Mouse (Mus musculus): ENCODE measurements around the gene Mapk1ip1l. TPM values are rescaled to one million over a fixed set of nuclear protein-coding genes. Genes with fewer than 3 reads are reported as not detected.
"Not testable (repeated sequence)": the region's sequence is repeated elsewhere in the genome, so short reads cannot be mapped to it uniquely, and the experiment has no call there.

Mapk1ip1l gene
- polyA plus RNA-seq, 1 experiment from 2014 or later = 65.1 TPM

- WGBS (ENCODE audit: insufficient replicate concordance) = 96% methylated on average over 18 of the region's 18 CpGs
- H3K4me2 ChIP-seq = no peak overlapping the region
- peaks cover 19% of the 10 kb centered on the region for H3K36me3 ChIP-seq (ENCODE audit: control insufficient read depth, insufficient read depth, low read length)
- no peaks in the 10 kb centered on the region for H3K27me3 ChIP-seq (ENCODE audit: control insufficient read depth, insufficient read depth, low read length)
- ATAC-seq (replicated peaks; ENCODE audit: insufficient number of reproducible peaks, low FRiP score, low TSS enrichment) = no peak
- no peak overlapping the region for H3K4me3 ChIP-seq (ENCODE audit: low read depth, low read length)
- no peaks in the 10 kb centered on the region for H3K9me3 ChIP-seq (replicated peaks; ENCODE audit: control insufficient read depth, low read length)
- H3K4me1 ChIP-seq (ENCODE audit: control insufficient read depth, insufficient read depth, low read length) = no peaks in the 10 kb centered on the region
- no peak overlapping the region for H3K27ac ChIP-seq (ENCODE audit: low read depth, low read length)
- H3K9ac ChIP-seq (ENCODE audit: low read depth, low read length) = no peak overlapping the region
These were observed 12.5 kb downstream of the Mapk1ip1l start for GRCm38 (mm10) chr14:47310342-47311181.

GRCm38 (mm10) chr14:47319362-47319761 is 21.3 kb downstream of the Mapk1ip1l start:
- no peak overlapping the region for H3K9ac ChIP-seq (ENCODE audit: low read depth, low read length)
- no peaks in the 10 kb centered on the region for H3K9me3 ChIP-seq (replicated peaks; ENCODE audit: control insufficient read depth, low read length)
- ATAC-seq (replicated peaks; ENCODE audit: insufficient number of reproducible peaks, low FRiP score, low TSS enrichment) = no peak
- 90% methylated on average over 5 of the region's 5 CpGs for WGBS (ENCODE audit: insufficient replicate concordance)
- no peaks in the 10 kb centered on the region for H3K4me1 ChIP-seq (ENCODE audit: control insufficient read depth, insufficient read depth, low read length)
- H3K27me3 ChIP-seq (ENCODE audit: control insufficient read depth, insufficient read depth, low read length) = no peaks in the 10 kb centered on the region
- no peak overlapping the region for H3K27ac ChIP-seq (ENCODE audit: low read depth, low read length)
- H3K4me2 ChIP-seq = no peak overlapping the region
- H3K36me3 ChIP-seq (ENCODE audit: control insufficient read depth, insufficient read depth, low read length) = peaks cover 5% of the 10 kb centered on the region
- H3K4me3 ChIP-seq (ENCODE audit: low read depth, low read length) = no peak overlapping the region

GRCm38 (mm10) chr14:47321581-47321980 is 23.5 kb downstream of the Mapk1ip1l start:
- H3K4me3 ChIP-seq (ENCODE audit: low read depth, low read length); H3K9me3 ChIP-seq (replicated peaks; ENCODE audit: control insufficient read depth, low read length); H3K4me1 ChIP-seq (ENCODE audit: control insufficient read depth, insufficient read depth, low read length); H3K36me3 ChIP-seq (ENCODE audit: control insufficient read depth, insufficient read depth, low read length); H3K27me3 ChIP-seq (ENCODE audit: control insufficient read depth, insufficient read depth, low read length); H3K9ac ChIP-seq (ENCODE audit: low read depth, low read length); H3K4me2 ChIP-seq; ATAC-seq (replicated peaks; ENCODE audit: insufficient number of reproducible peaks, low FRiP score, low TSS enrichment); H3K27ac ChIP-seq (ENCODE audit: low read depth, low read length): not testable (repeated sequence)
- WGBS (ENCODE audit: insufficient replicate concordance) = 79% methylated on average over 5 of the region's 8 CpGs

GRCm38 (mm10) chr14:47325965-47326761 is 28.1 kb downstream of the Mapk1ip1l start:
- Histone ChIP-seq H3K4me1 (ENCODE audit: control insufficient read depth, insufficient read depth, low read length) (no peaks in the 10 kb centered on the region), H3K36me3 (ENCODE audit: control insufficient read depth, insufficient read depth, low read length) (0 out of 2 replicates have a peak, but pooled peaks cover 4% of the 10 kb centered on the region), H3K27ac (ENCODE audit: low read depth, low read length) (no peak overlapping the region), H3K9me3 (replicated peaks; ENCODE audit: control insufficient read depth, low read length) (no peaks in the 10 kb centered on the region), H3K4me2 (no peak overlapping the region), H3K4me3 (ENCODE audit: low read depth, low read length) (no peak overlapping the region), H3K9ac (ENCODE audit: low read depth, low read length) (no peak overlapping the region), H3K27me3 (ENCODE audit: control insufficient read depth, insufficient read depth, low read length) (no peaks in the 10 kb centered on the region)
- WGBS (ENCODE audit: insufficient replicate concordance) = 88% methylated on average over 9 of the region's 9 CpGs
- no peak for ATAC-seq (replicated peaks; ENCODE audit: insufficient number of reproducible peaks, low FRiP score, low TSS enrichment)

- H3K36me3 ChIP-seq (ENCODE audit: control insufficient read depth, insufficient read depth, low read length) = 0 out of 2 replicates have a peak, but pooled peaks cover 4% of the 10 kb centered on the region
- no peaks in the 10 kb centered on the region for H3K4me1 ChIP-seq (ENCODE audit: control insufficient read depth, insufficient read depth, low read length)
- H3K27me3 ChIP-seq (ENCODE audit: control insufficient read depth, insufficient read depth, low read length) = no peaks in the 10 kb centered on the region
- H3K9me3 ChIP-seq (replicated peaks; ENCODE audit: control insufficient read depth, low read length) = no peaks in the 10 kb centered on the region
- H3K4me3 ChIP-seq (ENCODE audit: low read depth, low read length) = no peak overlapping the region
- H3K9ac ChIP-seq (ENCODE audit: low read depth, low read length) = no peak overlapping the region
- H3K27ac ChIP-seq (ENCODE audit: low read depth, low read length) = no peak overlapping the region
- ATAC-seq (replicated peaks; ENCODE audit: insufficient number of reproducible peaks, low FRiP score, low TSS enrichment) = no peak
- H3K4me2 ChIP-seq = no peak overlapping the region
- 93% methylated on average over 5 of the region's 5 CpGs for WGBS (ENCODE audit: insufficient replicate concordance)
These were observed 29.3 kb downstream of the Mapk1ip1l start for GRCm38 (mm10) chr14:47327347-47327746.

- H3K4me1 ChIP-seq (ENCODE audit: control insufficient read depth, insufficient read depth, low read length) = no peaks in the 10 kb centered on the region
- H3K36me3 ChIP-seq (ENCODE audit: control insufficient read depth, insufficient read depth, low read length) = no peaks in the 10 kb centered on the region
- 48% methylated on average over 5 of the region's 5 CpGs for WGBS (ENCODE audit: insufficient replicate concordance)
- H3K9ac ChIP-seq (ENCODE audit: low read depth, low read length) = no peak overlapping the region
- H3K4me3 ChIP-seq (ENCODE audit: low read depth, low read length) = no peak overlapping the region
- H3K27ac ChIP-seq (ENCODE audit: low read depth, low read length) = no peak overlapping the region
- no peak for ATAC-seq (replicated peaks; ENCODE audit: insufficient number of reproducible peaks, low FRiP score, low TSS enrichment)
- no peak overlapping the region for H3K4me2 ChIP-seq
- no peaks in the 10 kb centered on the region for H3K27me3 ChIP-seq (ENCODE audit: control insufficient read depth, insufficient read depth, low read length)
- no peaks in the 10 kb centered on the region for H3K9me3 ChIP-seq (replicated peaks; ENCODE audit: control insufficient read depth, low read length)
These were observed 33.9 kb downstream of the Mapk1ip1l start for GRCm38 (mm10) chr14:47331920-47332319.

GRCm38 (mm10) chr14:47334819-47335218 is 36.8 kb downstream of the Mapk1ip1l start:
- no peaks in the 10 kb centered on the region for H3K4me1 ChIP-seq (ENCODE audit: control insufficient read depth, insufficient read depth, low read length)
- H3K27me3 ChIP-seq (ENCODE audit: control insufficient read depth, insufficient read depth, low read length) = no peaks in the 10 kb centered on the region
- no peak for ATAC-seq (replicated peaks; ENCODE audit: insufficient number of reproducible peaks, low FRiP score, low TSS enrichment)
- H3K36me3 ChIP-seq (ENCODE audit: control insufficient read depth, insufficient read depth, low read length) = no peaks in the 10 kb centered on the region
- no peak overlapping the region for H3K4me2 ChIP-seq
- no peak overlapping the region for H3K4me3 ChIP-seq (ENCODE audit: low read depth, low read length)
- no peaks in the 10 kb centered on the region for H3K9me3 ChIP-seq (replicated peaks; ENCODE audit: control insufficient read depth, low read length)
- no peak overlapping the region for H3K9ac ChIP-seq (ENCODE audit: low read depth, low read length)
- 78% methylated on average over 4 of the region's 4 CpGs for WGBS (ENCODE audit: insufficient replicate concordance)
- H3K27ac ChIP-seq (ENCODE audit: low read depth, low read length) = no peak overlapping the region

- WGBS (ENCODE audit: insufficient replicate concordance) = 84% methylated on average over 3 of the region's 3 CpGs
These were observed 37.2 kb downstream of the Mapk1ip1l start for GRCm38 (mm10) chr14:47335300-47335699.

More at GRCm38 (mm10) chr14:47335300-47335699, 37.2 kb downstream of the Mapk1ip1l start:
- H3K4me2 ChIP-seq = no peak overlapping the region
- no peak for ATAC-seq (replicated peaks; ENCODE audit: insufficient number of reproducible peaks, low FRiP score, low TSS enrichment)
- no peak overlapping the region for H3K4me3 ChIP-seq (ENCODE audit: low read depth, low read length)
- H3K4me1 ChIP-seq (ENCODE audit: control insufficient read depth, insufficient read depth, low read length) = no peaks in the 10 kb centered on the region
- no peak overlapping the region for H3K27ac ChIP-seq (ENCODE audit: low read depth, low read length)
- no peaks in the 10 kb centered on the region for H3K36me3 ChIP-seq (ENCODE audit: control insufficient read depth, insufficient read depth, low read length)
- H3K9me3 ChIP-seq (replicated peaks; ENCODE audit: control insufficient read depth, low read length) = no peaks in the 10 kb centered on the region
- H3K27me3 ChIP-seq (ENCODE audit: control insufficient read depth, insufficient read depth, low read length) = no peaks in the 10 kb centered on the region
- no peak overlapping the region for H3K9ac ChIP-seq (ENCODE audit: low read depth, low read length)

All from heart, embryonic 11.5 days (tissue).